Mouse (Mus musculus) forebrain, embryonic 16.5 days (tissue): ENCODE results near the gene Kiss1r. TPM values are rescaled to one million over a fixed set of nuclear protein-coding genes. Genes with fewer than 3 reads are reported as not detected.
"Not testable (repeated sequence)": the region's sequence is repeated elsewhere in the genome, so short reads cannot be mapped to it uniquely, and the experiment has no call there.

Experiments used
- ATAC-seq: fragments of 200-750 bp; cut with Nextera tagmentation; 2 replicates; pipeline ENCODE4 v1.8.0; 2017; ENCODE audit warnings: mild to moderate bottlenecking, moderate library complexity
- H3K27ac ChIP-seq: fragments of 300-500 bp; sonication (generic); 2 replicates; pipeline ENCODE4 v1.5.1; 2014; ENCODE audit warnings: low read length, control low read depth
- H3K27me3 ChIP-seq: fragments of 300-500 bp; sonication (generic); replicated peaks from 2 replicates; pipeline ENCODE4 v1.6.1; 2014; ENCODE audit warnings: low read length; ENCODE audit not compliant: control insufficient read depth, insufficient read depth
- H3K36me3 ChIP-seq: fragments of 300-500 bp; sonication (generic); 2 replicates; pipeline ENCODE4 v1.6.1; 2014; ENCODE audit not compliant: control insufficient read depth, insufficient read depth
- H3K4me1 ChIP-seq: fragments of 300-500 bp; sonication (generic); replicated peaks from 2 replicates; pipeline ENCODE4 v1.6.1; 2014; ENCODE audit warnings: low read length; ENCODE audit not compliant: control insufficient read depth, insufficient read depth
- H3K4me2 ChIP-seq: fragments of 300-500 bp; sonication (generic); 2 replicates; pipeline ENCODE4 v1.6.1; 2014; ENCODE audit warnings: mild to moderate bottlenecking, low read length, control low read depth
- H3K4me3 ChIP-seq: fragments of 300-500 bp; sonication (generic); replicated peaks from 2 replicates; pipeline ENCODE4 v1.5.1; 2014; ENCODE audit warnings: mild to moderate bottlenecking, low read length, control low read depth
- H3K9ac ChIP-seq: fragments of 300-500 bp; sonication (generic); replicated peaks from 2 replicates; pipeline ENCODE4 v1.6.1; 2014; ENCODE audit warnings: low read depth, low read length, control low read depth
- H3K9me3 ChIP-seq: fragments of 300-500 bp; sonication (generic); 2 replicates; pipeline ENCODE4 v1.6.1; 2016; ENCODE audit warnings: low read length; ENCODE audit not compliant: control insufficient read depth
- WGBS: fragments of 180-500 bp; shearing (Covaris S2); extraction: QIAGEN DNeasy Blood & Tissue Kit; methylation state at CpG from one replicate; pipeline ENCODE4 v1.1.7; 2014; 5-methylcytosine and 5-hydroxymethylcytosine counted together
- polyA plus RNA-seq: library from polyadenylated mRNA; unstranded; fragments of >200 nt; fragmentation: Nextera tagmentation; extraction: Ambion mirVana; gene quantifications from 2 replicates; pipeline ENCODE4 v1.2.1, GENCODE M21; 2015

The Kiss1r gene
- polyA plus RNA-seq, 1 experiment from 2014 or later = 2.7 TPM

- Histone ChIP-seq H3K4me2 (no peak overlapping the region), H3K9ac (no peak overlapping the region), H3K4me3 (no peak overlapping the region), H3K36me3 (no peaks in the 10 kb centered on the region), H3K27ac (no peak overlapping the region), H3K27me3 (peaks cover 6% of the 10 kb centered on the region; the same call in 1 of the 2 replicates), H3K4me1 (peaks cover 4% of the 10 kb centered on the region; the same call in 1 of the 2 replicates), H3K9me3 (no peaks in the 10 kb centered on the region)
- ATAC-seq = no peak
- 15% methylated on average over 9 of the region's 9 CpGs for WGBS
These were observed 36.0 kb upstream of the Kiss1r start for GRCm38 (mm10) chr10:79880721-79881120.

GRCm38 (mm10) chr10:79881981-79882380, 34.8 kb upstream of the Kiss1r start:
- Histone ChIP-seq H3K4me2 (no peak overlapping the region), H3K27me3 (peaks cover 6% of the 10 kb centered on the region; the same call in 1 of the 2 replicates), H3K4me1 (peaks cover 4% of the 10 kb centered on the region; the same call in 1 of the 2 replicates), H3K9ac (peak overlapping the region; percentile 26; the same call in 1 of the 2 replicates), H3K36me3 (no peaks in the 10 kb centered on the region), H3K9me3 (no peaks in the 10 kb centered on the region), H3K4me3 (no peak overlapping the region), H3K27ac (no peak overlapping the region)
- ATAC-seq = no peak
- WGBS = 9% methylated on average over 22 of the region's 22 CpGs

- 13% methylated on average over 22 of the region's 22 CpGs for WGBS
- Histone ChIP-seq H3K9me3 (no peaks in the 10 kb centered on the region), H3K4me2 (no peak overlapping the region), H3K27ac (no peak overlapping the region), H3K4me1 (peaks cover 4% of the 10 kb centered on the region; the same call in 1 of the 2 replicates), H3K9ac (no peak overlapping the region; the same call in 1 of the 2 replicates), H3K36me3 (no peaks in the 10 kb centered on the region), H3K27me3 (peaks cover 6% of the 10 kb centered on the region; the same call in 1 of the 2 replicates), H3K4me3 (no peak overlapping the region)
- 0 out of 2 replicates have a peak, but pooled peaks have one; percentile 27 for ATAC-seq
These were observed 33.3 kb upstream of the Kiss1r start for GRCm38 (mm10) chr10:79883297-79884084.

DNA sequence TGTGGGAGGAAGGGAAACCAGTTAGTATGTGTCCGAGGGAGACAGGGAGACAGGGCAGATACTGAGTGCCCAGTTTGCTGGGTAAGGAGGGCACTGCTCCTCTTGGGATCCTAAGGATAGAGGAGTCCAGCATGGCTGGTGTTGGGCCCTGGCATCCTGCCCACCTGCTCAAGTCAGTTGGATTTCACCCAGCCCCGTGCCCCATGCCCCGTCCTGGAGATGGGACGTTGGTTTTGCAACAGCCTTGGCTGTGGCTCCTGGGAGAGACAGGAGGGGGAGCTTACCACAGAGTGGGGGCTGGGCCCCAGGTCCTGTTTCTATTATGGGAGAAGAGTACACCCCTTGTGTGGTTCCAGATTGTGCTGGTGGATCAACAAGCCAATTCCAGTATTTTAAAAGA, 32.3 kb upstream of the Kiss1r start:
- no peak overlapping the region for H3K27ac ChIP-seq
- H3K4me3 ChIP-seq = no peak overlapping the region
- peaks cover 4% of the 10 kb centered on the region; the same call in 1 of the 2 replicates for H3K4me1 ChIP-seq
- WGBS = 45% methylated on average over 4 of the region's 4 CpGs
- H3K9me3 ChIP-seq = no peaks in the 10 kb centered on the region
- H3K36me3 ChIP-seq = no peaks in the 10 kb centered on the region
- no peak for ATAC-seq
- H3K27me3 ChIP-seq = peaks cover 6% of the 10 kb centered on the region; the same call in 1 of the 2 replicates
- no peak overlapping the region for H3K4me2 ChIP-seq
- H3K9ac ChIP-seq = no peak overlapping the region

DNA sequence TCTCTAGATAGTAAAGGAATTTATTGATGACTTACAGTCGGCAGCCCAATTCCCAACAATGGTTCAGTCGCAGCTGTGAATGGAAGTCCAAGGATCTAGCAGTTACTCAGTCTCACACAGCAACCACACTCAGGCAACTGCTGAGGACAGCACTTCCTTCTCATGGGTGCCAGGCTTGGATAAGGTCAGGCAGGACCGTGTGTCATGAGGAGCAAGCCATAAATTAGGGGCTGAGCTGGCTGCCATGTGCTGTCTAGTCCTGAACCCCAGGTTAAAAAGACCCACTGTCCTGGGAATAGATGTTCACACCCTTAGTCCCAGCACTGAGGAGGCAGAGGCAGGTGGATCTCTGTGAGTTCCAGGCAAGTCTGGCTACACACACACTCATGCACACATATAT, 31.8 kb upstream of the Kiss1r start:
- not testable (repeated sequence) for H3K27ac ChIP-seq, H3K36me3 ChIP-seq, H3K4me2 ChIP-seq, H3K9ac ChIP-seq, H3K4me1 ChIP-seq, ATAC-seq, H3K4me3 ChIP-seq, H3K27me3 ChIP-seq, H3K9me3 ChIP-seq
- 73% methylated on average over 2 of the region's 3 CpGs for WGBS

GRCm38 (mm10) chr10:79886054-79886453, 30.7 kb upstream of the Kiss1r start, which contains the start of gene Elane:
TSS of gene Elane (plus strand) at chr10:79886247.
- H3K9ac ChIP-seq = no peak within 1 kb of the TSS
- no peaks in the 10 kb centered on the region; the same call in 1 of the 2 replicates for H3K27me3 ChIP-seq
- no peak within 1 kb of the TSS for H3K27ac ChIP-seq
- H3K4me2 ChIP-seq = no peak within 1 kb of the TSS
- ATAC-seq = no peak
- H3K9me3 ChIP-seq = no peaks in the 10 kb centered on the region
- peaks cover 4% of the 10 kb centered on the region; the same call in 1 of the 2 replicates for H3K4me1 ChIP-seq
- 86% methylated on average over 6 of the region's 6 CpGs for WGBS
- no peak within 1 kb of the TSS for H3K4me3 ChIP-seq
- H3K36me3 ChIP-seq = no peaks in the 10 kb centered on the region

GRCm38 (mm10) chr10:79886611-79887010, 30.2 kb upstream of the Kiss1r start:
- no peak overlapping the region for H3K27ac ChIP-seq
- H3K4me3 ChIP-seq = no peak overlapping the region
- no peak for ATAC-seq
- WGBS = 82% methylated on average over 8 of the region's 8 CpGs
- no peaks in the 10 kb centered on the region for H3K36me3 ChIP-seq
- no peaks in the 10 kb centered on the region for H3K9me3 ChIP-seq
- H3K9ac ChIP-seq = no peak overlapping the region
- no peaks in the 10 kb centered on the region; the same call in 1 of the 2 replicates for H3K27me3 ChIP-seq
- no peak overlapping the region for H3K4me2 ChIP-seq
- H3K4me1 ChIP-seq = peaks cover 4% of the 10 kb centered on the region; the same call in 1 of the 2 replicates

- ATAC-seq = no peak
- Histone ChIP-seq H3K4me1 (no peaks in the 10 kb centered on the region), H3K36me3 (no peaks in the 10 kb centered on the region), H3K4me3 (no peak overlapping the region), H3K4me2 (no peak overlapping the region), H3K27me3 (no peaks in the 10 kb centered on the region), H3K27ac (no peak overlapping the region), H3K9ac (no peak overlapping the region), H3K9me3 (no peaks in the 10 kb centered on the region)
- 81% methylated on average over 2 of the region's 2 CpGs for WGBS
These were observed 27.4 kb upstream of the Kiss1r start for GRCm38 (mm10) chr10:79889386-79889785.

DNA sequence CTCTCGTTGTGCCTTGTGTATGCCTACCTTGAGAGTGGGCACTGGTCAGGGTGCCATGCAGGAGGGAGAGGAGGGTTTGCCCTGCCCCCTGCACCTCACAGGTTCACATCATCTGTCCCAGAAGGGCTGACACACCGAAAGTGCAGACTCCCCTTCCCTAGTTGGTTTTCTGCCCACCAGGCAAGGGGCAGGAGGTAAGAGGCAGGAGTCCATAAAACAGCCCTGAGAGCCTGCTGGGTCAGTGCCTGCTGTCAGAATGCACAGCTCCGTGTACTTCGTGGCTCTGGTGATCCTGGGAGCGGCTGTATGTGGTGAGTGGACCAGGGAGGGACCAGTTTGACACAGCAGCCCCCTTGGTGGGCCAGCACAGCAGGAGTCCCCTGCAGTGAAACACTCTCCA, 26.1 kb upstream of the Kiss1r start, which contains the start of gene Cfd:
Gene Cfd, plus strand, starts transcription at position 184 of the 400 bp plus-strand sequence.
- Histone ChIP-seq H3K36me3 (0 out of 2 replicates have a peak, but pooled peaks cover 2% of the 10 kb centered on the region), H3K4me3 (no peak within 1 kb of the TSS), H3K9ac (no peak within 1 kb of the TSS), H3K27ac (no peak within 1 kb of the TSS), H3K4me2 (no peak within 1 kb of the TSS), H3K9me3 (no peaks in the 10 kb centered on the region), H3K27me3 (no peaks in the 10 kb centered on the region), H3K4me1 (no peaks in the 10 kb centered on the region)
- 35% methylated on average over 5 of the region's 5 CpGs for WGBS
- ATAC-seq = no peak
